Mouse (Mus musculus) CH12.LX (cell line): ENCODE data around the gene Myod1. TPM values are rescaled to one million over a fixed set of nuclear protein-coding genes. Genes with fewer than 3 reads are reported as not detected.
A peak's percentile ranks its signal among the peaks of the same experiment; 100 is the strongest.

ENCODE experiments used
- DNase-seq: peaks from one replicate; pipeline ENCODE4 v3.0.0-alpha.2; 2013; ENCODE audit errors: extremely low read depth
- H3K27ac ChIP-seq: 2 replicates; pipeline ENCODE4 v1.5.1; 2012; ENCODE audit warnings: low read depth, mild to moderate bottlenecking, control low read depth, moderate library complexity; ENCODE audit not compliant: insufficient read depth
- H3K27me3 ChIP-seq: replicated peaks from 2 replicates; pipeline ENCODE3; 2012; ENCODE audit warnings: inconsistent platforms
- H3K36me3 ChIP-seq, 2 experiments: replicated peaks in 1 of 2; 2 replicates each; pipeline versions ENCODE3 to v1.6.1; 2012; ENCODE audit warnings: inconsistent platforms in 1 of 2, low read length in 1 of 2, mild to moderate bottlenecking in 1 of 2, mixed read lengths in 1 of 2, moderate library complexity in 1 of 2; ENCODE audit not compliant: control insufficient read depth in 1 of 2, insufficient read depth in 1 of 2
- H3K4me1 ChIP-seq, 2 experiments: 2 replicates each; pipeline ENCODE4 v1.6.1; 2012; ENCODE audit warnings: inconsistent platforms in 1 of 2, moderate library complexity in 1 of 2; ENCODE audit not compliant: insufficient read depth in 2 of 2, control insufficient read depth in 1 of 2
- H3K4me2 ChIP-seq: 2 replicates; pipeline ENCODE4 v1.6.1; 2012; ENCODE audit warnings: low read depth, mild to moderate bottlenecking, control low read depth; ENCODE audit not compliant: poor library complexity, insufficient read depth, severe bottlenecking
- H3K4me3 ChIP-seq, 3 experiments: fragments of 150-350 bp in 1 of 3; sonication (generic) in 1 of 3; replicated peaks in 1 of 3; 2 replicates each; pipeline versions ENCODE3 to v1.5.1; 2011 to 2012; ENCODE audit warnings: low read depth in 2 of 3, low read length in 2 of 3, mild to moderate bottlenecking in 2 of 3, moderate library complexity in 2 of 3, control low read depth in 1 of 3, improper control_type of control experiment in 1 of 3, inconsistent platforms in 1 of 3, mixed read lengths in 1 of 3; ENCODE audit not compliant: poor library complexity in 1 of 3
- H3K79me2 ChIP-seq: replicated peaks from 2 replicates; pipeline ENCODE4 v1.6.1; 2012; ENCODE audit warnings: mild to moderate bottlenecking, moderate library complexity; ENCODE audit not compliant: control insufficient read depth, poor library complexity, insufficient read depth, severe bottlenecking; ENCODE audit errors: extremely low read depth
- H3K9ac ChIP-seq: 2 replicates; pipeline ENCODE4 v1.6.1; 2012; ENCODE audit warnings: low read depth, mild to moderate bottlenecking, control low read depth, moderate library complexity; ENCODE audit not compliant: insufficient read depth
- H3K9me3 ChIP-seq: replicated peaks from 2 replicates; pipeline ENCODE3; 2012; ENCODE audit warnings: low read length, inconsistent platforms, mixed read lengths
- CHD1 ChIP-seq: IDR thresholded peaks from 2 replicates; pipeline ENCODE4 v1.6.1; 2012; ENCODE audit warnings: low read depth, low read length, improper control_type of control experiment, inconsistent platforms
- CHD2 ChIP-seq: IDR thresholded peaks from 2 replicates; pipeline ENCODE4 v1.6.1; 2011; ENCODE audit warnings: low read length, improper control_type of control experiment
- CTCF ChIP-seq, 2 experiments: IDR thresholded peaks in 1 of 2; conservative IDR thresholded peaks in 1 of 2; 2 replicates each; pipeline ENCODE4 v1.5.1; 2011 to 2012; ENCODE audit warnings: low read depth in 2 of 2, low read length in 2 of 2, improper control_type of control experiment in 1 of 2, inconsistent platforms in 1 of 2, mild to moderate bottlenecking in 1 of 2, moderate library complexity in 1 of 2
- ELF1 ChIP-seq: IDR thresholded peaks from 2 replicates; pipeline ENCODE4 v1.6.1; 2014; ENCODE audit warnings: low read depth, mild to moderate bottlenecking, inconsistent platforms, low read length, improper control_type of control experiment
- EP300 ChIP-seq: IDR thresholded peaks from 2 replicates; pipeline ENCODE4 v1.6.1; 2011; ENCODE audit warnings: low read length, improper control_type of control experiment
- GABPA ChIP-seq: IDR thresholded peaks from 2 replicates; pipeline ENCODE4 v1.6.1; 2012; ENCODE audit warnings: low read depth, low read length, improper control_type of control experiment, inconsistent platforms; ENCODE audit not compliant: insufficient replicate concordance
- HCFC1 ChIP-seq: IDR thresholded peaks from 2 replicates; pipeline ENCODE4 v1.6.1; 2012; ENCODE audit warnings: low read depth, mild to moderate bottlenecking, inconsistent platforms, low read length, improper control_type of control experiment
- IRF4 ChIP-seq: IDR thresholded peaks from 2 replicates; pipeline ENCODE4 v1.6.1; 2014; ENCODE audit warnings: low read depth, mild to moderate bottlenecking, inconsistent platforms, low read length, improper control_type of control experiment
- JUN ChIP-seq: IDR thresholded peaks from 2 replicates; pipeline ENCODE4 v1.6.1; 2011; ENCODE audit warnings: low read depth, mild to moderate bottlenecking, low read length, improper control_type of control experiment, moderate library complexity; ENCODE audit not compliant: insufficient read depth
- KAT2A ChIP-seq: IDR thresholded peaks from 2 replicates; pipeline ENCODE4 v1.6.1; 2012; ENCODE audit warnings: low read length, improper control_type of control experiment, inconsistent platforms; ENCODE audit not compliant: insufficient replicate concordance
- MAFK ChIP-seq: IDR thresholded peaks from 2 replicates; pipeline ENCODE4 v1.6.1; 2011; ENCODE audit warnings: low read length, improper control_type of control experiment; ENCODE audit not compliant: insufficient replicate concordance
- MEF2A ChIP-seq: IDR thresholded peaks from 2 replicates; pipeline ENCODE4 v1.6.1; 2014; ENCODE audit warnings: low read depth, mild to moderate bottlenecking, inconsistent platforms, low read length, improper control_type of control experiment, borderline replicate concordance
- MYC ChIP-seq: IDR thresholded peaks from 2 replicates; pipeline ENCODE4 v1.6.1; 2011; ENCODE audit warnings: low read depth, mild to moderate bottlenecking, improper control_type of control experiment, low read length
- NELFE ChIP-seq: IDR thresholded peaks from 2 replicates; pipeline ENCODE4 v1.6.1; 2011; ENCODE audit warnings: low read depth, low read length, improper control_type of control experiment
- RCOR1 ChIP-seq: conservative IDR thresholded peaks from 2 replicates; pipeline ENCODE4 v1.6.1; 2012; ENCODE audit warnings: low read depth, mild to moderate bottlenecking, inconsistent platforms, low read length, improper control_type of control experiment
- USF1 ChIP-seq: IDR thresholded peaks from 2 replicates; pipeline ENCODE4 v1.6.1; 2014; ENCODE audit warnings: low read depth, mild to moderate bottlenecking, inconsistent platforms, low read length, improper control_type of control experiment
- USF2 ChIP-seq: conservative IDR thresholded peaks from 2 replicates; pipeline ENCODE4 v1.6.1; 2011; ENCODE audit warnings: low read depth, low read length, improper control_type of control experiment
- ZC3H11A ChIP-seq: IDR thresholded peaks from 2 replicates; pipeline ENCODE4 v1.6.1; 2012; ENCODE audit warnings: low read depth, mild to moderate bottlenecking, inconsistent platforms, low read length, improper control_type of control experiment
- ZNF384 ChIP-seq: IDR thresholded peaks from 2 replicates; pipeline ENCODE4 v1.6.1; 2012; ENCODE audit warnings: low read depth, low read length, improper control_type of control experiment, inconsistent platforms
- dilution Hi-C: fragments of 300-500 bp; cut with MboI; formaldehyde crosslinking; loops from 2 replicates; pipeline ENCODE4 v1.14.3; 2020; ENCODE audit warnings: low sequenced_read_pairs; ENCODE audit not compliant: extremely low pct_unique_long_range_greater_than_20kb, extremely low pct_ligation_motif_present
- in situ Hi-C: fragments of 300-500 bp; cut with MboI; formaldehyde crosslinking; loops from 3 replicates; pipeline ENCODE4 v1.14.3; 2019; ENCODE audit warnings: low sequenced_read_pairs, low pct_ligation_motif_present, low pct_unique_long_range_greater_than_20kb, mixed read lengths
- polyA plus RNA-seq: library from polyadenylated mRNA; unstranded; fragments of >175 nt; gene quantifications from 2 replicates; pipeline ENCODE4 v1.2.1, GENCODE M21; 2012; ENCODE audit warnings: low read depth; ENCODE audit not compliant: insufficient read length
- total RNA-seq, 2 experiments: library from RNA; depleted of rRNA; stranded (reverse); fragments of 300-350 nt in 1 of 2; fragments of >200 nt in 1 of 2; gene quantifications; 2 replicates each; pipeline ENCODE4 v1.2.3; 2012 to 2014

The Myod1 gene
- total and polyA plus RNA-seq, 3 experiments, result not detected

DNA sequence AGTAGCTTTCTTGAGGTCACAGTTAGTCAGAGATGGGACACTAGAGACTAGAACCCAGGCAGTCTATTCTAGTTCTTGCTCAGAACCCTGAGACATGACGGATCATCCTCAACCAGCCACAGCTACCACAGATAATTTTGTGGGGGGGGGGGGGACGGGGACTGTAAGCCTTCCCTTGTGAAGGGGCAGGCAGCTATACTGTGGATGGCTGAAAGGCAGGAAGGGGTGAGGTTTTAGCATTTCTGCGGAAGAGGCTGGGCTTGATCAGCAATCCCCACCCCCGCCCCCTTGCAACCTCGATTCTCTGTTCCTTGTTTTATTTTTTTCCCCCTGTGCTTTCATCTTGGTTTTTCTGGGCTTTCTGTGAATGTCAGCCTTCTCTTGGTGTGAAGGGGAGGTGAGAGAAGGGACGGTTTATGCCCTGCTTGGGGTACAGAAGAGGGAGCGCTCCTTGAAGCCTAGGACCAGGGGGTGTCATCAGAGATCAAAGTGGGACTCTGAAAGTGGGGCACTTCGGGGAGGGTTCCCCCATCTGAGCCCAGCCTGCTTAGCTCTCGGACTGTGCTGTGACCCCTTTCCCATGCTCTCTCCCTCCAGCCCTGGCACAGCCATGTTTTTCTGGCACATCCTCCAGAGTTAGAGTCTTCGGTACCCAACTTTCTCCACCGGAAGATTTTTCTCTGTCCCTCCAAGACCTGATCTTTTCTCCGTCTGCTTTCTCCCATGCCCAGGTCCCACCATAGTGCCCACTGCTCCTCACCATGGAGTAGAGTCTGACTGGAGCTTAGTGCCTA, 17.6 kb downstream of the Myod1 start (continued):
- TF ChIP-seq ZNF384 (peak; percentile 71), USF1 (no peak), CHD2 (peak; percentile 22; the same call in 1 of the 2 replicates), ELF1 (peak; percentile 64), CTCF (conservative IDR thresholded peaks at IDR 0.05 in 1 of 2, IDR thresholded peaks at IDR 0.05 in 1 of 2; ENCODE audit: low read depth in 2 of 2, low read length in 2 of 2) (no peak), NELFE (0 out of 2 replicates have a peak, but pooled peaks have one; percentile 37), USF2 (no peak)

DNA sequence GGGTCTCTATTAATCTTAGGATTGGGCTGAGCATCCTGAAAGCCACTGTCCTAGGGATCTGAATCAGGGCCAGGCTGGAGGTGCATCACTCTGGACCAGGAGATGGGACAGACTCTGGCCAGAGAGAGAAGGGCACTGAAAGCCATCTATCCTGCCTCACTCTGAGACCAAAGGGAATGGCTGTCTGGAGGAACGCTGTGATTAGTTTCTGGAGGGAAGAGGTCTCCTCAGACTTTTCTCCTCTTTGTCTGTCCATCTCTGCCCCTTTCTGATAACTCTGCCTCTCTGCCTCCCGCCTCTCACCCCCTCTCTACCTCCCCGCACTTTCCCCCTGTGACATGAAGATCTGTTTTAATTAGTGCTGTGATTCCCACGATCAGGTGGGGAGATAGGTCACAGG, 18.7 kb downstream of the Myod1 start:
- no peak for DNase-seq
- H3K4me1 ChIP-seq, result peaks cover 2 to 52% of the 10 kb centered on the region in 2 experiments
- no peak overlapping the region for H3K27ac ChIP-seq
- in situ Hi-C loops, result loop anchor here (5.0 kb wide), 1 partner anchor 212 kb away; no protein-coding TSS in a partner anchor
- TF ChIP-seq HCFC1, result no peak
- TF ChIP-seq CHD1, result no peak
- TF ChIP-seq USF2, result no peak
- TF ChIP-seq EP300, result no peak
- no peak for TF ChIP-seq MEF2A
- no peak for TF ChIP-seq MYC
- no peak for TF ChIP-seq ELF1
- TF ChIP-seq CHD2, result no peak
- no peak for TF ChIP-seq ZC3H11A
- TF ChIP-seq, all 38 proteins: peak for 0
- H3K27me3 ChIP-seq, result no peaks in the 10 kb centered on the region
- H3K9me3 ChIP-seq, result peaks cover 23% of the 10 kb centered on the region
- dilution Hi-C loops, result no loop called here
- H3K4me3 ChIP-seq, result no peak overlapping the region
- H3K9ac ChIP-seq, result no peak overlapping the region
- H3K4me2 ChIP-seq, result no peak overlapping the region
- H3K36me3 ChIP-seq, result peaks cover 0 to 5% of the 10 kb centered on the region in 2 experiments
- no peaks in the 10 kb centered on the region for H3K79me2 ChIP-seq

DNA sequence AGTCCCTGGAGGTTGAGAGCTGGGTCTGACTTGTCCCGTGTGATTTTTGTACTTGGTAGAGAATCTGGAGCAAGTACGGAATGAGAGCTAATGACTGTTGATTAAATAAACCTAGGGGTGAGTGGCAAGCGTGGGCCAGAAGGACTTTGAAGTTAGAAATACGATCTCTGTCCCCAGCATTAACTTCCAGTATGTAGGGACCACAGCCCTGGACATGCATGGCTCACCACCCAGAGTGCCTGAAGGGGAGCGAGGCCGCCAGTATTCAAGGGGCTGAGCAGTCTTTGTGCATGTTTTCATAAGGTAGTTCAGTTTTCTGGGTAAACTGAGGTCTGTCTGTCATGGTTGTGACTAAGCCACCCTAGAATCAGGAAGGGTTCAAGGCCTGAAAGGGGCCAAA, 19.3 kb downstream of the Myod1 start:
- dilution Hi-C loops, result no loop called here
- Histone ChIP-seq H3K4me1 (peaks cover 2 to 50% of the 10 kb centered on the region in 2 experiments), H3K4me3 (no peak overlapping the region), H3K79me2 (no peaks in the 10 kb centered on the region), H3K27ac (no peak overlapping the region), H3K27me3 (no peaks in the 10 kb centered on the region), H3K9me3 (peaks cover 23% of the 10 kb centered on the region), H3K9ac (no peak overlapping the region), H3K4me2 (no peak overlapping the region), H3K36me3 (peaks cover 0 to 5% of the 10 kb centered on the region in 2 experiments)
- DNase-seq, result no peak
- in situ Hi-C loops, result no loop called here
- TF ChIP-seq MAFK, result no peak
- TF ChIP-seq KAT2A, result no peak
- TF ChIP-seq RCOR1, result no peak
- no peak for TF ChIP-seq GABPA
- no peak for TF ChIP-seq IRF4
- TF ChIP-seq JUN, result no peak
- TF ChIP-seq MEF2A, result no peak
